27 mouse cellular contexts compared by ENCODE assay signal in the genomic region with DNA sequence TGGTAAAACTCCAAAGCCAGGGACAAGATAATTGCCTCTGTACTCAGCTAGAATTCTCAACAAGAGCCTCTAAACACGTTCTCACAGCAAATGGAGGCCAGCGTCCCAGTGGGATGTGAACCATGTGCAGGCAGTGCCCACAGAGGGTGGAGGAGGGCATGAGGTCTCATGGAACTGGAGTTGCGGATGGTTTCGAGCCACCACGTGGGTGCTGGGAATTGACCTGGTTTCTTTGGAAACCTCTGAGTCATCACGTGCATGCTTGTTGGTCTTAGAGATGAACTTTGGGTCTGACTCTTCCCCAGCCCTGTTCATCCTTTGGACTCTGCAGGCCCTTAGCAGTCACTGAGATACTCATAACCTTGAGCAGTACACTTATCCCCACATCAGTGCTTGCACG. TPM values are rescaled to one million over a fixed set of nuclear protein-coding genes. Genes with fewer than 3 reads are reported as not detected.
DNase-seq lines count a peak whose midpoint lies in the region; ATAC-seq and TF ChIP-seq lines count a peak whose summit lies in the region.
"Had no signal": no experiment of that assay in that cellular context is flagged by ENCODE, and none has a peak within 500 bp of the region (broad histone marks: within the 10 kb centered on the region; RNA-seq: fewer than 3 reads in every experiment).

No protein-coding gene starts in this region.

- no peaks in the 10 kb centered on the region for H3K27me3 ChIP-seq in kidney, adult 2 months (replicated peaks; ENCODE audit: control insufficient read depth, insufficient read depth, low read length)
- no peaks in the 10 kb centered on the region for H3K27me3 ChIP-seq in kidney, embryonic 15.5 days
- H3K27me3 ChIP-seq in small intestine, adult 2 months (ENCODE audit: control insufficient read depth, insufficient read depth, low read length) = no peaks in the 10 kb centered on the region
- H3K27me3 ChIP-seq: forebrain, embryonic 13.5 days; heart, embryonic 12.5 days; heart, embryonic 15.5 days; hindbrain, embryonic 13.5 days had no signal

- H3K9me3 ChIP-seq in kidney, embryonic 15.5 days (replicated peaks) = no peaks in the 10 kb centered on the region
- H3K9me3 ChIP-seq: forebrain, embryonic 10.5 days; forebrain, embryonic 13.5 days; heart, embryonic 15.5 days; hindbrain, embryonic 10.5 days; hindbrain, embryonic 13.5 days had no signal

- 67% methylated on average over 7 of the region's 7 CpGs for WGBS in kidney, adult 2 months
- WGBS in kidney, embryonic 15.5 days = 90% methylated on average over 7 of the region's 7 CpGs
- 80% methylated on average over 7 of the region's 7 CpGs for WGBS in small intestine, adult 2 months

- H3K27ac ChIP-seq in kidney, adult 2 months (ENCODE audit: insufficient read depth, low read depth, low read length) = peak overlapping the region; percentile 81
- H3K27ac ChIP-seq in kidney, embryonic 15.5 days = no peak overlapping the region
- peak overlapping the region; percentile 49 for H3K27ac ChIP-seq in small intestine, adult 2 months (ENCODE audit: insufficient read depth, low read depth, low read length)
- H3K27ac ChIP-seq: forebrain, embryonic 10.5 days; forebrain, embryonic 13.5 days; heart, embryonic 15.5 days; hindbrain, embryonic 10.5 days; hindbrain, embryonic 13.5 days had no signal

- peak; percentile 71 for DNase-seq in heart, adult 11 months
- DNase-seq in heart, adult 9 months (ENCODE audit: low spot score in 2 of 2) = no peak
- peak; percentile 88 for DNase-seq in kidney, adult 2 months
- peak; percentile 4 for DNase-seq in kidney, postnatal 14 days
- no peak for DNase-seq in adrenal gland, postnatal 4 days (ENCODE audit: low spot score in 2 of 2)
- DNase-seq: adrenal gland, adult 8-10 months; adrenal gland, postnatal 25 days; cerebellum, adult 18-20 months; cerebellum, adult 9-10 months; cerebellum, postnatal 14 days; gastrocnemius, postnatal 10 days; gastrocnemius, postnatal 36 days; heart, postnatal 10 days; heart, postnatal 36 days had no signal

- no peaks in the 10 kb centered on the region for H3K36me3 ChIP-seq in kidney, adult 2 months (ENCODE audit: control insufficient read depth, insufficient read depth, low read length)
- H3K36me3 ChIP-seq in kidney, embryonic 15.5 days = no peaks in the 10 kb centered on the region
- no peaks in the 10 kb centered on the region for H3K36me3 ChIP-seq in small intestine, adult 2 months (ENCODE audit: control insufficient read depth, insufficient read depth, low read length)
- H3K36me3 ChIP-seq: forebrain, embryonic 10.5 days; heart, embryonic 12.5 days; heart, embryonic 15.5 days; hindbrain, embryonic 10.5 days; hindbrain, embryonic 13.5 days had no signal

- H3K9ac ChIP-seq in kidney, embryonic 15.5 days = no peak overlapping the region
- H3K9ac ChIP-seq: forebrain, embryonic 13.5 days; heart, embryonic 12.5 days; heart, embryonic 15.5 days; hindbrain, embryonic 13.5 days had no signal

- TF ChIP-seq CTCF in kidney, adult 2 months (conservative IDR thresholded peaks at IDR 0.05; ENCODE audit: insufficient read depth, insufficient read length, low read depth, low read length) = no peak
- TF ChIP-seq CTCF in small intestine, adult 2 months (IDR thresholded peaks at IDR 0.05; ENCODE audit: extremely low read depth, insufficient read length, insufficient replicate concordance, low read depth, low read length) = no peak

- H3K4me2 ChIP-seq in kidney, embryonic 15.5 days = no peak overlapping the region
- H3K4me2 ChIP-seq: forebrain, embryonic 13.5 days; heart, embryonic 12.5 days; heart, embryonic 15.5 days; hindbrain, embryonic 13.5 days had no signal

- no peak for TF ChIP-seq POLR2A in kidney, adult 2 months (IDR thresholded peaks at IDR 0.05; ENCODE audit: low read depth, low read length)
- no peak for TF ChIP-seq POLR2A in small intestine, adult 2 months (IDR thresholded peaks at IDR 0.05; ENCODE audit: low read depth, low read length)

- ATAC-seq in kidney, embryonic 15.5 days (replicated peaks; ENCODE audit: low FRiP score) = no peak
- ATAC-seq: activated CD4-positive, CD25-positive, alpha-beta regulatory T cell, adult 4 months; forebrain, embryonic 13.5 days; forebrain, embryonic 16.5 days had no signal

- H3K4me1 ChIP-seq in kidney, adult 2 months (ENCODE audit: control insufficient read depth, insufficient read depth, low read length) = peaks cover 5% of the 10 kb centered on the region; the same call in 1 of the 2 replicates
- no peaks in the 10 kb centered on the region for H3K4me1 ChIP-seq in kidney, embryonic 15.5 days
- peaks cover 4% of the 10 kb centered on the region; the same call in 1 of the 2 replicates for H3K4me1 ChIP-seq in small intestine, adult 2 months (ENCODE audit: control insufficient read depth, insufficient read depth, insufficient read length, low read length)
- H3K4me1 ChIP-seq: forebrain, embryonic 10.5 days; forebrain, embryonic 13.5 days; heart, embryonic 12.5 days; heart, embryonic 15.5 days; hindbrain, embryonic 10.5 days; hindbrain, embryonic 13.5 days had no signal

- no peak overlapping the region for H3K4me3 ChIP-seq in kidney, adult 2 months (ENCODE audit: insufficient read depth, low read depth, low read length)
- no peak overlapping the region for H3K4me3 ChIP-seq in kidney, embryonic 15.5 days (replicated peaks)
- H3K4me3 ChIP-seq in small intestine, adult 2 months (ENCODE audit: low read depth, low read length) = peak overlapping the region; percentile 49
- H3K4me3 ChIP-seq: forebrain, embryonic 10.5 days; forebrain, embryonic 13.5 days; heart, embryonic 12.5 days; heart, embryonic 15.5 days; hindbrain, embryonic 10.5 days; hindbrain, embryonic 13.5 days had no signal

RNA-seq across cellular contexts. Expression of gene Utp20, which starts 26.7 kb away (rescaled TPM):
- polyA plus RNA-seq in kidney, adult 2 months (2012; rRNA removed) = 10.9 and 14.2 TPM in 2 replicates
- polyA plus RNA-seq in kidney, embryonic 15.5 days (2015; fragmentation: Nextera tagmentation; extraction: Ambion mirVana) = 17.1 and 20.9 TPM in 2 replicates
- polyA plus RNA-seq in small intestine, adult 2 months (2012; rRNA removed) = 0.60 and 1.2 TPM in 2 replicates
- total RNA-seq in adrenal gland, postnatal 4 days (2021) = 10 to 100 TPM; 28.7 to 30.6 TPM

RNA-seq across cellular contexts. Expression of gene Slc5a8, which starts 32.5 kb away (rescaled TPM):
- 25.3 and 25.5 TPM in 2 replicates for polyA plus RNA-seq in kidney, adult 2 months (2012; rRNA removed)
- polyA plus RNA-seq in kidney, embryonic 15.5 days (2015; fragmentation: Nextera tagmentation; extraction: Ambion mirVana) = 10.1 and 10.7 TPM in 2 replicates
- polyA plus RNA-seq in small intestine, adult 2 months (2012; rRNA removed) = 0.04 and 13.7 TPM in 2 replicates
- 1 to 10 TPM in 1 of 2 experiments, under 1 TPM in 1; 0.17 to 2.2 TPM for total RNA-seq in adrenal gland, postnatal 4 days (2021)
- total RNA-seq: gastrocnemius, adult 18-20 months; gastrocnemius, postnatal 10 days; gastrocnemius, postnatal 36 days; granulocyte monocyte progenitor cell, adult 5-6 weeks; heart, adult 8-10 months; heart, postnatal 10 days; heart, postnatal 36 days had no signal
- polyA plus RNA-seq: activated CD4-positive, CD25-positive, alpha-beta regulatory T cell, adult 4 months; forebrain, embryonic 13.5 days; hindbrain, embryonic 10.5 days had no signal

Comparison
In these comparisons a context has a peak if more than half of its experiments do, and no peak if none do; other contexts are left out.
1. DNase-seq: peak in heart, adult 11 months (single experiment), kidney, adult 2 months (single experiment) and kidney, postnatal 14 days (single experiment); none in heart, adult 9 months (0 of 2) and adrenal gland, postnatal 4 days (0 of 2).